Mouse (Mus musculus) left cerebral cortex, postnatal 36 days (tissue): ENCODE measurements at regions not wholly inside any gene's neighbourhood (a gene's known extent, or its start where the extent isn't known, plus 50 kb on each side); places are given as distances from the start of the nearest gene placed in this dataset.
A peak's percentile ranks its signal among the peaks of the same experiment; 100 is the strongest.

Experiments used
- DNase-seq, 2 experiments: peaks; one replicate each; pipeline ENCODE4 v3.0.0; 2021 to 2022; ENCODE audit warnings: low spot score in 2 of 2, mixed read lengths in 1 of 2
- intact Hi-C: fragments of 180-260 bp; cut with DNase I; formaldehyde crosslinking; loops from one replicate; pipeline ENCODE4 v1.15.1; 2025

DNA sequence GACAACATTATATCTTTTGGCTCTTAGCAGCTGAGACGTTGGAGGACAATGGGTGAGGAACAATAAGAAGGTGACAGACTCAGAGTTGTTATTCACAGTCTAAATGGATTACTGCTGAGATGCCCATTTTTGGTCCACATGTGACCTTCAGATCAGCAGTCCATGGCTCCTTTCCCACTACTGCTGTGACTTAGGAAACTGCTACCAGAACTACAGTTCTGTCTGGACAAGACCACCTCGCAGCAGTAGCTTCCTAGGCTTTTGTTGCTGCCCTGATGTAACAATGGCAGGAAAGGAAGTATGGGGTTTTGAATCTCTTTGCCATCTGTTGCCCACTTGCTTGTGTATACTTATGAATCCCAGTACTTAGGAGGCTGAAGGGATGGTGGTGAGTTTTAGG lies 135.6 kb upstream of the Pls3 start:
- intact Hi-C loops = no loop called here
- DNase-seq = no peak

DNA sequence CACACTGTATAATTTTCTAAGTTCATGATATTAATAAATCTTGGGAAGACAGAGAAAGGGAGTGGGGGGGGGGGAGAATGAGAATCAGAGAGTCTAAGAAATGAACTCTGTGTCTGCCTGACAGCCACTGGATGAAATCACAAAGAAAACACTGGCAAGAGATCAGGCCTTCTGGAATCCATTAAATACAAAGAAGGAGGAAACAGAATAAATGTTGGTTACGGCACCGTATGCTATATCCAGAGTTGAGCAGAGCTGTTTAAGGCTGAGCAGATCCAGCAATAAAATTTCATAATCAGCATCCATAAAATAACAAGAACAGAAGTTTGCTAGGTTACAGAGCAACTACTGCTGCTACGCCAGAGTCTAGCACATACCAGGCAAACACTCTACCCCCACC lies 103.6 kb upstream of the Pls3 start:
- no peak for DNase-seq
- intact Hi-C loops = no loop called here

DNA sequence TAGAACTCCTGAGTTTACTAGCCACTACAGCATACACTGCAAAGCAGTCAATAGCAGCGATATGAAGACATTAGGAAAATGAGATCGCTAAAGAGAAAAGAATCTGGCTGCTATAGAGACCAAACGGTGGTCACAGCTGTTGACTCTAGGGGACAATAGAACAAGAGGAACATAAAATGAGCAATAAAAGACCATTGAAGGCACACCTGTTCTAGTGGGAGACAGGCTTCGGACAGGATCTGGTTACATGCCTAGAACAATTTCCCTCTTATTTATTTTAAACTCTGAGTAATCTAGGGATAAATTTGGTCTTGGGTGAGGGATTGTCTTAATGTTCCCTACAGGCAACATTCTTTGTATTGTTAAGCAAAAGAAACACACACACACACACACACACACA lies 99.7 kb upstream of the Pls3 start:
- intact Hi-C loops = no loop called here
- DNase-seq = no peak

GRCm38 (mm10) chrX:75949694-75950093 lies 74.7 kb upstream of the Pls3 start:
- no peak for DNase-seq
- intact Hi-C loops = no loop called here

DNA sequence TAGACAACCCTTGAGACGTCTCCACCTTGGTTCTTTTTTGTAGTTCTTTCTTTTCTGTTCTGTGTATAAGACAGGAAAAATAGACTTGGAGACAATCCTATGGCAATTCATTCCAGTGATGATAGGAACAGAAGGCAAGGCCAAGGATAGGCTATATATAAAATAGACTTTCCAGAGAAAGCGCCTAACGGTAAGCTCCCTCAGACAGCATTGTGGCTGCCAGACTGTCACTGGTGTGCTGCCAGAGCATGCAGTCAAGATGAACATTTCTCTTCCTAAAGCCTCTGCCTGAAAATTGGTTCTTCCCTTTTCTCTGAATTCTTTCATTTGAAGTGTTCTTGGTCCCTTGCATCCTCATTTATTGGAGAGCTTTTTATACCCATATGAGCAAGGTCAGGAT lies 53.9 kb upstream of the Pls3 start:
- DNase-seq = peak; percentile 8 to 23
- intact Hi-C loops = no loop called here
